Mouse (Mus musculus) limb, embryonic 11.5 days (tissue): ENCODE measurements around the gene Mmp27. TPM values are rescaled to one million over a fixed set of nuclear protein-coding genes. Genes with fewer than 3 reads are reported as not detected.

Experiments
- ATAC-seq: fragments of 200-750 bp; cut with Nextera tagmentation; 2 replicates; pipeline ENCODE4 v1.8.0; 2017; ENCODE audit warnings: low read depth; ENCODE audit not compliant: insufficient number of reproducible peaks, low FRiP score, low TSS enrichment
- DNase-seq: peaks from one replicate; pipeline ENCODE4 v3.0.0-alpha.2; 2015; ENCODE audit warnings: low spot score
- H3K27ac ChIP-seq: fragments of 300-500 bp; sonication (generic); replicated peaks from 2 replicates; pipeline ENCODE4 v1.5.1; 2014; ENCODE audit warnings: low read depth, mild to moderate bottlenecking, low read length
- H3K27me3 ChIP-seq: fragments of 300-500 bp; sonication (generic); 2 replicates; pipeline ENCODE4 v1.6.1; 2014; ENCODE audit warnings: mild to moderate bottlenecking, low read length, mixed read lengths; ENCODE audit not compliant: control insufficient read depth, insufficient read depth
- H3K36me3 ChIP-seq: fragments of 300-500 bp; sonication (generic); 2 replicates; pipeline ENCODE4 v1.6.1; 2014; ENCODE audit warnings: mild to moderate bottlenecking, low read length, moderate library complexity, mixed read lengths; ENCODE audit not compliant: control insufficient read depth, insufficient read depth
- H3K4me1 ChIP-seq: fragments of 300-500 bp; sonication (generic); 2 replicates; pipeline ENCODE4 v1.6.1; 2014; ENCODE audit warnings: low read length, mixed read lengths; ENCODE audit not compliant: control insufficient read depth, insufficient read depth
- H3K4me2 ChIP-seq: fragments of 300-500 bp; sonication (generic); 2 replicates; pipeline ENCODE4 v1.6.1; 2014; ENCODE audit warnings: low read depth, mild to moderate bottlenecking, moderate library complexity; ENCODE audit not compliant: severe bottlenecking
- H3K4me3 ChIP-seq: fragments of 300-500 bp; sonication (generic); 2 replicates; pipeline ENCODE4 v1.5.1; 2014; ENCODE audit warnings: low read depth, low read length
- H3K9ac ChIP-seq: fragments of 300-500 bp; sonication (generic); 2 replicates; pipeline ENCODE4 v1.6.1; 2014; ENCODE audit warnings: mild to moderate bottlenecking, low read length
- H3K9me3 ChIP-seq: fragments of 300-500 bp; sonication (generic); 2 replicates; pipeline ENCODE4 v1.6.1; 2016; ENCODE audit warnings: low read length; ENCODE audit not compliant: control insufficient read depth
- polyA plus RNA-seq: library from polyadenylated mRNA; unstranded; fragments of >200 nt; fragmentation: Nextera tagmentation; extraction: Ambion mirVana; gene quantifications from 2 replicates; pipeline ENCODE4 v1.2.1, GENCODE M21; 2014

Gene Mmp27
- polyA plus RNA-seq, 1 experiment from 2014 or later: not detected

- ATAC-seq: no peak
- Histone ChIP-seq H3K9me3 (no peaks in the 10 kb centered on the region), H3K4me2 (no peak within 1 kb of the TSS), H3K4me1 (no peaks in the 10 kb centered on the region), H3K36me3 (no peaks in the 10 kb centered on the region), H3K4me3 (no peak within 1 kb of the TSS), H3K27me3 (no peaks in the 10 kb centered on the region), H3K9ac (no peak within 1 kb of the TSS), H3K27ac (no peak within 1 kb of the TSS)
- DNase-seq: no peak
Measured at GRCm38 (mm10) chr9:7627931-7628330, 56.7 kb downstream of the Mmp27 start, which contains the start of gene Mmp20. Gene Mmp20 (plus strand): TSS chr9:7628231.

Other genes with a start within 250 kb of the Mmp27 start
- gene Mmp12, start 227.0 kb upstream of the Mmp27 start, polyA plus RNA-seq: not detected in 2 replicates
- gene Mmp1b, start 183.3 kb upstream of the Mmp27 start, polyA plus RNA-seq: not detected in 2 replicates
- not detected in 2 replicates for gene Mmp3, start 125.6 kb upstream of the Mmp27 start, polyA plus RNA-seq
- gene Mmp10, start 69.0 kb upstream of the Mmp27 start, polyA plus RNA-seq: not detected in 2 replicates
- 0.07 and 0.08 TPM in 2 replicates for gene Mmp8, start 12.9 kb upstream of the Mmp27 start, polyA plus RNA-seq
- not detected in 2 replicates for gene Mmp20, start 56.8 kb downstream of the Mmp27 start, polyA plus RNA-seq
- not detected in 2 replicates for gene Mmp7, start 120.7 kb downstream of the Mmp27 start, polyA plus RNA-seq
- gene Tmem123, start 192.6 kb downstream of the Mmp27 start, polyA plus RNA-seq: 92.6 and 95.8 TPM in 2 replicates